Mouse (Mus musculus) brain, embryonic 14.5 days (tissue): ENCODE results near the gene Aco2.

Experiments
- CTCF ChIP-seq: fragments of 200-500 bp; IDR thresholded peaks from 2 replicates; pipeline ENCODE4 v1.5.1; 2012; ENCODE audit warnings: inconsistent platforms, mild to moderate bottlenecking, moderate library complexity, borderline replicate concordance; ENCODE audit not compliant: insufficient read depth, insufficient read length; ENCODE audit errors: extremely low read depth
- POLR2A ChIP-seq: fragments of 200-500 bp; IDR thresholded peaks from 2 replicates; pipeline ENCODE4 v1.6.1; 2012; ENCODE audit warnings: mild to moderate bottlenecking, inconsistent platforms, borderline replicate concordance; ENCODE audit not compliant: poor library complexity, insufficient read depth, insufficient read length, severe bottlenecking; ENCODE audit errors: extremely low read depth

- no peak for TF ChIP-seq CTCF
- no peak for TF ChIP-seq POLR2A
These were observed 19.6 kb upstream of the Aco2 start for GRCm38 (mm10) chr15:81852411-81853000.
